ENCODE assay signal across 16 mouse cellular contexts in genomic region chr1:192512821-192513220, GRCm38 (mm10).
"Had no signal": no experiment of that assay in that cellular context is flagged by ENCODE, and none has a peak within 500 bp of the region (broad histone marks: within the 10 kb centered on the region; RNA-seq: fewer than 3 reads in every experiment).

No protein-coding gene starts in this region.

- H3K9me3 ChIP-seq: midbrain, embryonic 10.5 days; midbrain, embryonic 12.5 days; neural tube, embryonic 12.5 days; stomach, embryonic 15.5 days had no signal

- ATAC-seq: midbrain, embryonic 16.5 days had no signal

- H3K27ac ChIP-seq: macrophage; midbrain, embryonic 10.5 days; midbrain, embryonic 12.5 days; neural tube, embryonic 12.5 days; stomach, embryonic 15.5 days; stomach, postnatal 0 days had no signal

- H3K4me3 ChIP-seq: midbrain, embryonic 10.5 days; midbrain, embryonic 12.5 days; neural tube, embryonic 12.5 days; stomach, embryonic 15.5 days had no signal

- H3K36me3 ChIP-seq: midbrain, embryonic 10.5 days; midbrain, embryonic 12.5 days; neural tube, embryonic 12.5 days; stomach, embryonic 15.5 days had no signal

- H3K4me2 ChIP-seq: lung, embryonic 14.5 days; midbrain, embryonic 12.5 days; neural tube, embryonic 12.5 days; stomach, embryonic 15.5 days had no signal

- DNase-seq: lung, adult 18-20 months; lung, embryonic 14.5 days; lung, postnatal 14 days; lung, postnatal 36 days; midbrain, embryonic 14.5 days; right cerebral cortex, postnatal 14 days; thymus, adult 2 months; thymus, postnatal 25 days; thymus, postnatal 4 days had no signal

- H3K27me3 ChIP-seq: midbrain, embryonic 12.5 days; neural tube, embryonic 12.5 days; stomach, embryonic 15.5 days had no signal

- H3K4me1 ChIP-seq: midbrain, embryonic 10.5 days; midbrain, embryonic 12.5 days; neural tube, embryonic 12.5 days; stomach, embryonic 15.5 days had no signal

- H3K9ac ChIP-seq: lung, embryonic 14.5 days; midbrain, embryonic 12.5 days; neural tube, embryonic 12.5 days; stomach, embryonic 15.5 days had no signal
